Mouse (Mus musculus) embryonic facial prominence, embryonic 15.5 days (tissue): ENCODE results near the gene Omp. TPM values are rescaled to one million over a fixed set of nuclear protein-coding genes. Genes with fewer than 3 reads are reported as not detected.

ENCODE experiments used
- ATAC-seq: fragments of 200-750 bp; cut with Nextera tagmentation; 2 replicates; pipeline ENCODE4 v1.8.0; 2017; ENCODE audit warnings: low read depth, moderate TSS enrichment; ENCODE audit not compliant: insufficient number of reproducible peaks, low FRiP score, low TSS enrichment
- H3K27ac ChIP-seq: fragments of 300-500 bp; sonication (generic); replicated peaks from 2 replicates; pipeline ENCODE4 v1.5.1; 2015; ENCODE audit warnings: mild to moderate bottlenecking, inconsistent platforms
- H3K27me3 ChIP-seq: fragments of 300-500 bp; sonication (generic); 2 replicates; pipeline ENCODE4 v1.6.1; 2015; ENCODE audit warnings: inconsistent platforms
- H3K36me3 ChIP-seq: fragments of 300-500 bp; sonication (generic); 2 replicates; pipeline ENCODE4 v1.6.1; 2015; ENCODE audit warnings: mild to moderate bottlenecking, inconsistent platforms
- H3K4me1 ChIP-seq: fragments of 300-500 bp; sonication (generic); 2 replicates; pipeline ENCODE4 v1.6.1; 2015; ENCODE audit warnings: inconsistent platforms
- H3K4me2 ChIP-seq: fragments of 300-500 bp; sonication (generic); replicated peaks from 2 replicates; pipeline ENCODE4 v1.6.1; 2015; ENCODE audit warnings: mild to moderate bottlenecking, inconsistent platforms
- H3K4me3 ChIP-seq: fragments of 300-500 bp; sonication (generic); replicated peaks from 2 replicates; pipeline ENCODE4 v1.5.1; 2015; ENCODE audit warnings: mild to moderate bottlenecking, inconsistent platforms
- H3K9ac ChIP-seq: fragments of 300-500 bp; sonication (generic); 2 replicates; pipeline ENCODE4 v1.6.1; 2015; ENCODE audit warnings: inconsistent platforms
- H3K9me3 ChIP-seq: fragments of 300-500 bp; sonication (generic); replicated peaks from 2 replicates; pipeline ENCODE4 v1.6.1; 2016; ENCODE audit warnings: inconsistent platforms
- WGBS: fragments of 180-500 bp; shearing (Covaris S2); methylation state at CpG from one replicate; pipeline ENCODE4 v1.1.7; 2015; 5-methylcytosine and 5-hydroxymethylcytosine counted together
- polyA plus RNA-seq: library from polyadenylated mRNA; unstranded; fragments of >200 nt; fragmentation: Nextera tagmentation; extraction: Ambion mirVana; gene quantifications from 2 replicates; pipeline ENCODE4 v1.2.1, GENCODE M21; 2015

Omp gene
- polyA plus RNA-seq, 1 experiment from 2014 or later, result 10.7 TPM

DNA sequence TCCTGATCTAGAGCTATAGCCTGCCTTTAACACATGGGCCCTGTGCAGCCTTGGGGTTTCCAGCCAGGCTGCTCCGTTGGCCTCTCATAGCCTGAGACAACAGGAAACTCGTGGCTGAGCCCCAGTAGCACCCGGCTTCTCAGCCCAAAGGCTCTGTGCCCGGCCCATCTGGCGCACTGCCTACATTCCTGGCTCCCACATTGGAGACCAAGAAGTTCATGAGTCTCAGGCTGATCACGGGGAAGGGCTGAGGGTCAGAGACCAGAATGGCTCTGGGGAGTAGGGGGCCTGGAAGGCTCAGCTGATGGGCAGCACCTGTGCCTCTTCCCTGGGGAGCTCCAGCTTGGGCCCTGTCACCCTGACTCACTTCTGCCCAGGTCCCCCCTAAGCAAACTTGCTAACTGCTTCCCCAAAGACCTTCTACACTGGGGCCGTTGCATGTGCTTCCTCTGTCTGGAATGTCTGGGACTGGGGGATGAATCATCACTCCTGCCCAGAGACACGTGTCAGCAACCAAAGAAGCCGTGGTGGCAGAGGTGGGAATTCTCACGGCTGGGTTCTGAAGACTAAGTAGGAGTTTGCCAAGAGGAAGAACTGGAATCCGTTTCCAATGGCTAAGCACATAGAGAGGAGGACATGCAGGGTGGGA, 28.2 kb downstream of the Omp start:
- Histone ChIP-seq H3K27me3 (peaks cover 6% of the 10 kb centered on the region; the same call in 1 of the 2 replicates), H3K36me3 (no peaks in the 10 kb centered on the region), H3K9ac (no peak overlapping the region), H3K27ac (no peak overlapping the region), H3K9me3 (no peaks in the 10 kb centered on the region), H3K4me1 (peaks cover 20% of the 10 kb centered on the region), H3K4me3 (no peak overlapping the region), H3K4me2 (no peak overlapping the region)
- WGBS, result 39% methylated on average over 11 of the region's 11 CpGs
- ATAC-seq, result no peak

GRCm38 (mm10) chr7:98114656-98115055, 30.6 kb downstream of the Omp start:
- no peaks in the 10 kb centered on the region for H3K36me3 ChIP-seq
- H3K9ac ChIP-seq, result no peak overlapping the region
- peaks cover 17% of the 10 kb centered on the region for H3K27me3 ChIP-seq
- no peak overlapping the region for H3K27ac ChIP-seq
- ATAC-seq, result no peak
- no peak overlapping the region for H3K4me3 ChIP-seq
- no peaks in the 10 kb centered on the region for H3K9me3 ChIP-seq
- H3K4me2 ChIP-seq, result no peak overlapping the region
- WGBS, result 56% methylated on average over 6 of the region's 6 CpGs
- H3K4me1 ChIP-seq, result peaks cover 31% of the 10 kb centered on the region

DNA sequence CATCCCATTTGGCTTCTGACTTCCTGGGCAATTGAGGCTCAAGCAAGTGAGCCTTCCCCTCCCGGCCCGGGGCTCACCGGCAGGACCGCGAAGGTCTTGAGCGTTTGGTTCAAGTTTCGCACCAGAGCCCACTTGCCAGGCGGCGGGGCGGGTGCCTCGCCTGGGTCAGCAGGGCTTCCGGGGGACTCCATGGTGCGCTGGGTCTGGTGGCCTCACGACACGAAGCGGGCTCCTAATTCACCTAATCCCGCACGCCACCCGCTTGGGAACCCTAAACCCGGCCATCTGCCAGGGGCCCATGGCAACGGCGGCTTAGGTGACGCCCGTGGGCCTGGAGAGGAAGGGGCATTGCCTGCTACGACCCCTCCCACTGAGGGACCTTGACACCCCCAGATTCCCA, 34.1 kb downstream of the Omp start:
- H3K4me2 ChIP-seq, result peak overlapping the region; percentile 60
- H3K4me1 ChIP-seq, result peaks cover 21% of the 10 kb centered on the region
- peaks cover 17% of the 10 kb centered on the region for H3K27me3 ChIP-seq
- H3K36me3 ChIP-seq, result no peaks in the 10 kb centered on the region
- ATAC-seq, result no peak
- H3K9ac ChIP-seq, result peak overlapping the region; percentile 18; the same call in 1 of the 2 replicates
- H3K4me3 ChIP-seq, result peak overlapping the region; percentile 28
- WGBS, result 6% methylated on average over 25 of the region's 25 CpGs
- H3K9me3 ChIP-seq, result no peaks in the 10 kb centered on the region
- 0 out of 2 replicates have a peak overlapping the region, but pooled peaks have one; percentile 17 for H3K27ac ChIP-seq

- peaks cover 18% of the 10 kb centered on the region for H3K4me1 ChIP-seq
- H3K36me3 ChIP-seq, result no peaks in the 10 kb centered on the region
- no peak overlapping the region for H3K9ac ChIP-seq
- H3K9me3 ChIP-seq, result no peaks in the 10 kb centered on the region
- H3K27me3 ChIP-seq, result peaks cover 17% of the 10 kb centered on the region
- 56% methylated on average over 4 of the region's 4 CpGs for WGBS
- ATAC-seq, result no peak
- no peak overlapping the region for H3K4me3 ChIP-seq
- H3K4me2 ChIP-seq, result no peak overlapping the region
- H3K27ac ChIP-seq, result no peak overlapping the region
Observed at GRCm38 (mm10) chr7:98109771-98110170, 35.5 kb downstream of the Omp start.

- ATAC-seq, result no peak; the same call in 1 of the 2 replicates
- no peaks in the 10 kb centered on the region for H3K9me3 ChIP-seq
- no peak overlapping the region for H3K4me2 ChIP-seq
- H3K36me3 ChIP-seq, result no peaks in the 10 kb centered on the region
- no peak overlapping the region for H3K27ac ChIP-seq
- WGBS, result 76% methylated on average over 16 of the region's 16 CpGs
- H3K27me3 ChIP-seq, result peaks cover 17% of the 10 kb centered on the region
- H3K9ac ChIP-seq, result no peak overlapping the region
- no peak overlapping the region for H3K4me3 ChIP-seq
- peaks cover 19% of the 10 kb centered on the region for H3K4me1 ChIP-seq
Observed at GRCm38 (mm10) chr7:98108636-98109430, 36.5 kb downstream of the Omp start.

DNA sequence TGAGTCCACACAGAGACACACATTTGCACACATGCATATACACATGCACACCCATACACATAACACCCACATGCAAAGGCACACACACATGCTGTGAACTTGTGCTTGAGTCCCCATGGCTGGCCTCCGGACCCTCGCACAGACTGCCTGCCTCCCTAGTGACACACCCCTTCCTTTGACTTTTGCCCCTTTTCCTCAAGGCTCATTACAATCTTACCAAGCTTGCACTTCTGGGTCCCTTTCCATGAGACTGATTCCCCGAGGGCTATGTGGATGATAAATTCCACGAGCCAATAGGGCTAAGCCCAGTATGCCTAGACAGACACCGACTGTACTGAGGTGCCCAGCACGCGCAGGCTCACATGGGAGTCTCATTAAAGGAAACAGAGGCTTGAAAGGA, 39.0 kb downstream of the Omp start:
- Histone ChIP-seq H3K36me3 (no peaks in the 10 kb centered on the region), H3K27me3 (peaks cover 8% of the 10 kb centered on the region), H3K4me2 (no peak overlapping the region), H3K27ac (no peak overlapping the region), H3K4me1 (peaks cover 23% of the 10 kb centered on the region), H3K9ac (no peak overlapping the region), H3K4me3 (no peak overlapping the region), H3K9me3 (no peaks in the 10 kb centered on the region)
- ATAC-seq, result no peak
- 79% methylated on average over 7 of the region's 7 CpGs for WGBS

DNA sequence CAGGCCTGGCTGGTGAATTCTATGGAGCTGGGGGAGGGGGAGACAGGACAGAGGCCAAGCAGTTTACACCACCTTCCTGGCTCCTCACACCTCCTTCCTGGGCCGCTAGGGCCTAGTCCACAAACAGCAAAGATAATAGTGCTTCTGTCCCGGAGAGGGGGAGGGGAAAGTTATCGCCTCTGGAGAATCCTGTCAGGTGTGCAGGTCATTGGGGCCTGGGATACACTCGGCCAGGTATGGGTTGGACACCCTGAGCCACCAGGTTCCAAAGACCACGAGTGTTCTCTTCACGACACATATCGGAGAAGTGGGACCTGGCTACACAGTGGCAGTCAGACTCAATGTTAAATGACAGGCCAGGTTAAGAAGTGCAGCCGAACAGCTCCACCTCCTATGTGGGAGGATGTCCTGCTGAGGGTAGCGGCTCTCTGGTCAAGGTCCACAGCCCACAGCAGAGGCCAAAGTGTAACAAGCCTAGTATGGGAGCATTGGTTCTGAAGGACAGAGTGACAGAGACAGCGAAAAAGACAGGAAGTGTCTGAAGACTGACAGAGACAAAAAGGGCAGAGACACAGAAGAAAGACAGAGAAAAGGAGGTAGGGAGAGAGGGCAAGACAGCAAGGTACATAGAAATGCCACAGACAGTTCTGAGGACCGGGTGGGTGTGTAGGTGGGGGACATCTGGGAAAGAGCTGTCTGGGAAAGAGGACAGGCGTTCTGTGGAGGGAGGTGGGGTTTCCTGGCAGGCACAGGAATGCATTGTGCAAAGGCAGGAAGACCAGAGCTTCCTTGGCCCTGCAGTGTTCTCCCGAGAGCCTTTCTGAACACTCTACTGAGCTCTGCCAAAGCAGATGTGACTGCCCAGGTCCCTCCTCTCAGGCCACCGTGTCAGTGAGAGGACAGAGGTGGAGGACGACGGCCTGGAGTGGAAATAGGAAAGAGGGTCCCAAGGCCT, 40.5 kb downstream of the Omp start:
- peaks cover 14% of the 10 kb centered on the region for H3K4me1 ChIP-seq
- H3K9me3 ChIP-seq, result no peaks in the 10 kb centered on the region
- H3K27me3 ChIP-seq, result no peaks in the 10 kb centered on the region
- no peak overlapping the region for H3K27ac ChIP-seq
- no peak overlapping the region for H3K9ac ChIP-seq
- ATAC-seq, result no peak
- no peak overlapping the region for H3K4me2 ChIP-seq
- H3K4me3 ChIP-seq, result no peak overlapping the region
- 62% methylated on average over 16 of the region's 16 CpGs for WGBS
- H3K36me3 ChIP-seq, result no peaks in the 10 kb centered on the region

- Histone ChIP-seq H3K36me3 (no peaks in the 10 kb centered on the region), H3K4me2 (0 out of 2 replicates have a peak overlapping the region, but pooled peaks have one; percentile 51), H3K9me3 (no peaks in the 10 kb centered on the region), H3K9ac (no peak overlapping the region), H3K4me1 (peaks cover 11% of the 10 kb centered on the region; the same call in 1 of the 2 replicates), H3K4me3 (no peak overlapping the region), H3K27me3 (no peaks in the 10 kb centered on the region), H3K27ac (no peak overlapping the region; the same call in 1 of the 2 replicates)
- ATAC-seq, result no peak
- 55% methylated on average over 5 of the region's 5 CpGs for WGBS
Observed at GRCm38 (mm10) chr7:98103942-98104292, 41.4 kb downstream of the Omp start.

DNA sequence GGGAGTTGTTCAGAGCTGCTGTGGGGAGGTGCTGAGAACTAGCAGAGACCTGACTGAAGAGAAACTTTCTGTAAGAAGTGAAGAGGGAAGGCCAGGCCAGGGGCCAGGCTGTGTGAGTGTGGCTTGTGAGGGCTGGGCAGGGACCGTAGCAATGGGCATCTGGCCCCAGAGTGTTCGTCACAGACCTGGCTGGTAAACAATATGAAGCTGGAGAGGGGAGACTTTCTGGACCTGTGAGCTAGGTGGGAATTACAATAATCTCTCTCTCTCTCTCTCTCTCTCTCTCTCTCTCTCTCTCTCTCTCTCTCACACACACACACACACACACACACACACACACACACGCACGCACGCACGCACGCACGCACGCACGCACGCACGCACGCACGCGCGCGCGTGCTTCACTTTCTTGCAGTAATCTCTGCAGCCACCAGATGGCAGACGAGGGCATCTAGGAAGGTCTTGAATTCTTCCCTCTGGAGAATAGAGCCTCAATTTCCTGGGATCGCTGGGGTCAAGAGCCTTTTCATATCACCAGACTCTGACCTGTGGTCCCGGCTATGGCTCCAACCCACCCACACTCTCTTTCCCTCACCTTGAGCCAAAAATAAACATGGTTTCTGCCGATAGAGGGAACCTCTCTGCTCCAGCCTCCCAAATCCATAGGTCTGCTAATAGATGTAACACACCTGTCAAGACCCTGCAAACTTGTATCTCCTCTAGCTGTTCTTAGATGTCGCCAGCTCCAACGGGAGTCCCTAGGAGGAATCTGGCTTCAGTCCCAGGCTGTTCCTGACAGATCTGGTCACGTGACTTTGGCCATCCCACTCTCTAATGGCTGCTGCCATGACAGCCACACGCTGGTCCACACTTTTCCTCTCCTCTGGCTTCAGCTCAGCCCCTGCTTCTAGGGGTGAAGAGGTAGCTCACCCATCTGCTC, 42.0 kb downstream of the Omp start:
- H3K9me3 ChIP-seq, result no peaks in the 10 kb centered on the region
- WGBS, result 17% methylated on average over 23 of the region's 26 CpGs
- peaks cover 11% of the 10 kb centered on the region; the same call in 1 of the 2 replicates for H3K4me1 ChIP-seq
- H3K36me3 ChIP-seq, result no peaks in the 10 kb centered on the region
- H3K4me3 ChIP-seq, result peak overlapping the region; percentile 32
- no peak for ATAC-seq
- H3K4me2 ChIP-seq, result peak overlapping the region; percentile 51
- no peaks in the 10 kb centered on the region for H3K27me3 ChIP-seq
- peak overlapping the region; percentile 34; the same call in 1 of the 2 replicates for H3K27ac ChIP-seq
- no peak overlapping the region; the same call in 1 of the 2 replicates for H3K9ac ChIP-seq

DNA sequence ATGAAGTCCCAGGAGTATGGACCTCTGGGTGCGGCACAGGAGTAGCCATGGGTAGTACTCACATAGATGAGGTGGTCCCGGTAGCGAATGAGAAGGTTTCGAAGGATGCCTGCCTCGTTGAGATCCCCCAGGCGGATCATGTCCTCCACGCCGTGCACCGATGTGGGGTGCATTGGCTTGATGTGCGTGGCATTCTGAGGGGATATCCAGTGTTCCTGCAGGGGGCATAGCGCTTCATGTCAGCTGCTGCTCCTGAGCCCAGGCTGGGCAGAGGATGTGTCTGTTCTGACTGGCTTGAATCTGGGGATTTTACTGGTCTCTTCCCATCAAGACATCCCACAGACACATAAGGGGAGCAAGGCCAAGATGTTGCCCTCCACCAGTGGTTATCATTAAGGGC, 42.8 kb downstream of the Omp start:
- Histone ChIP-seq H3K9me3 (no peaks in the 10 kb centered on the region), H3K36me3 (peaks cover 5% of the 10 kb centered on the region; the same call in 1 of the 2 replicates), H3K4me3 (peak overlapping the region; percentile 32; the same call in 1 of the 2 replicates), H3K27ac (0 out of 2 replicates have a peak overlapping the region, but pooled peaks have one; percentile 34), H3K9ac (no peak overlapping the region), H3K27me3 (no peaks in the 10 kb centered on the region), H3K4me1 (peaks cover 11% of the 10 kb centered on the region; the same call in 1 of the 2 replicates), H3K4me2 (peak overlapping the region; percentile 51; the same call in 1 of the 2 replicates)
- WGBS, result 94% methylated on average over 11 of the region's 11 CpGs
- no peak for ATAC-seq
